Mouse (Mus musculus) olfactory bulb, adult 2 months (tissue): Measurements from ENCODE around the gene Zbtb3.

Source experiments
- CTCF ChIP-seq: fragments of 200-500 bp; IDR thresholded peaks from 2 replicates; pipeline ENCODE4 v1.5.1; 2012; ENCODE audit warnings: low read depth, mild to moderate bottlenecking, low read length, moderate library complexity; ENCODE audit not compliant: insufficient read depth
- POLR2A ChIP-seq: fragments of 200-500 bp; IDR thresholded peaks from 2 replicates; pipeline ENCODE4 v1.6.1; 2012; ENCODE audit warnings: mild to moderate bottlenecking, low read depth, low read length, moderate library complexity; ENCODE audit not compliant: insufficient read depth

DNA sequence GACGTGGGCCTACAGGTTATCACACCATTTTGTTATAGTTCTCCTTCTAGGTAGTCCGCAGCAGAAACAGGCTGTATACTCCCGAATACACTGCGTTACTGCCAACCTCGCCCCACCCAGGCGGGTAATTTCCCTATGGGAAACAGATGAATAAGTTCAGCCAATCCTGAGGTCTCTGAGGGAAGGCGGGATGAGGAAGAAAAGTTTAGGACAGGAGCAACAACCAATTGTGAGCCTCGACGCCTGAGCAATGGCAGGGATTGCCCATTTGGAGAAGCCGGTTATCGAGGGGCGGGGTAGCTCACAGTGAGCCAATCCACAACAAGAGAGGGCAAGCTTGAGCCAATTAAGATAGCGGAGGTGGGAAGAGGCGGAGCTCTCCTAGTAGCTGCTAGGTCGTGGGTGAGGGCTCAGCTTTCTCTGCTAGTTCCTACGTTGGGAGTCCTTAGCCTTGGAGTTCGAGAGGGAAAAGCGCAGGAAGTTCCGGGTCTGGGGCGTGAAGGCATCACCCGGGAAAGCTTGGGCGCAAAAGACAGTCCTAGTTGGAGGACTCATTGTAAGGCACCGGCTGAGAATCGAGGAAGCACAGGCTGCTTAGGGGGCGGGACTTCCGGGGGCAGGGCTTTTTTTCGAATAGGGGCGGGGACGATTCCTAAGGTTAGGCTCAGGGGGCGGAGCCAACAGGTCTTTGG, at the start of gene Zbtb3:
- TF ChIP-seq CTCF (no peak), POLR2A (peak; percentile 66)
